Mouse (Mus musculus) cerebellum, adult (tissue): ENCODE data around the gene Slc37a3.
"Not testable (repeated sequence)": the region's sequence is repeated elsewhere in the genome, so short reads cannot be mapped to it uniquely, and the experiment has no call there.

Experiments
- ATAC-seq: cut with Nextera tagmentation; 2 replicates; pipeline ENCODE4 v1.9.2; 2017; ENCODE audit warnings: mild to moderate bottlenecking, moderate library complexity, mixed read lengths; ENCODE audit not compliant: insufficient number of reproducible peaks, low FRiP score, low TSS enrichment

The Slc37a3 gene

GRCm38 (mm10) chr6:39379749-39380148 lies 2.3 kb upstream of the Slc37a3 start:
- no peak for ATAC-seq

GRCm38 (mm10) chr6:39379224-39379623 lies 1.7 kb upstream of the Slc37a3 start:
- ATAC-seq: no peak

- not testable (repeated sequence) for ATAC-seq
These were observed 823 bp upstream of the Slc37a3 start for GRCm38 (mm10) chr6:39378161-39378835.

- no peak for ATAC-seq
These were observed 700 bp downstream of the Slc37a3 start for GRCm38 (mm10) chr6:39376775-39377174.

GRCm38 (mm10) chr6:39373301-39373955 lies 4.0 kb downstream of the Slc37a3 start:
- no peak for ATAC-seq

GRCm38 (mm10) chr6:39372727-39373126 lies 4.7 kb downstream of the Slc37a3 start:
- no peak for ATAC-seq

GRCm38 (mm10) chr6:39372042-39372441 lies 5.4 kb downstream of the Slc37a3 start:
- no peak for ATAC-seq

- ATAC-seq: no peak
These were observed 7.8 kb downstream of the Slc37a3 start for GRCm38 (mm10) chr6:39369631-39370030.

GRCm38 (mm10) chr6:39362684-39363083 lies 14.8 kb downstream of the Slc37a3 start:
- ATAC-seq: no peak

GRCm38 (mm10) chr6:39359207-39359606 lies 18.3 kb downstream of the Slc37a3 start:
- ATAC-seq: not testable (repeated sequence)

- no peak for ATAC-seq
These were observed 28.5 kb downstream of the Slc37a3 start for GRCm38 (mm10) chr6:39348946-39349345.

GRCm38 (mm10) chr6:39347880-39348814 lies 29.3 kb downstream of the Slc37a3 start:
- ATAC-seq: no peak

- ATAC-seq: no peak
These were observed 30.4 kb downstream of the Slc37a3 start for GRCm38 (mm10) chr6:39346991-39347501.

- ATAC-seq: no peak
These were observed 32.0 kb downstream of the Slc37a3 start for GRCm38 (mm10) chr6:39345430-39345829.

- ATAC-seq: peak; percentile 90
These were observed 33.5 kb downstream of the Slc37a3 start for GRCm38 (mm10) chr6:39344020-39344419.

- ATAC-seq: no peak
These were observed 35.7 kb downstream of the Slc37a3 start for GRCm38 (mm10) chr6:39341798-39342197.

GRCm38 (mm10) chr6:39338359-39338758 lies 39.1 kb downstream of the Slc37a3 start:
- no peak for ATAC-seq

- ATAC-seq: no peak
These were observed 42.6 kb downstream of the Slc37a3 start for GRCm38 (mm10) chr6:39334873-39335272.

- no peak for ATAC-seq
These were observed 43.3 kb downstream of the Slc37a3 start for GRCm38 (mm10) chr6:39334224-39334623.

GRCm38 (mm10) chr6:39331998-39332700 lies 45.3 kb downstream of the Slc37a3 start:
- 0 out of 2 replicates have a peak, but pooled peaks have one; percentile 10 for ATAC-seq
